Mouse (Mus musculus): ENCODE measurements around the gene Lag3. TPM values are rescaled to one million over a fixed set of nuclear protein-coding genes. Genes with fewer than 3 reads are reported as not detected.

Lag3 gene
- total RNA-seq (2023) = 0.38 and 0.43 TPM in 2 replicates

DNA sequence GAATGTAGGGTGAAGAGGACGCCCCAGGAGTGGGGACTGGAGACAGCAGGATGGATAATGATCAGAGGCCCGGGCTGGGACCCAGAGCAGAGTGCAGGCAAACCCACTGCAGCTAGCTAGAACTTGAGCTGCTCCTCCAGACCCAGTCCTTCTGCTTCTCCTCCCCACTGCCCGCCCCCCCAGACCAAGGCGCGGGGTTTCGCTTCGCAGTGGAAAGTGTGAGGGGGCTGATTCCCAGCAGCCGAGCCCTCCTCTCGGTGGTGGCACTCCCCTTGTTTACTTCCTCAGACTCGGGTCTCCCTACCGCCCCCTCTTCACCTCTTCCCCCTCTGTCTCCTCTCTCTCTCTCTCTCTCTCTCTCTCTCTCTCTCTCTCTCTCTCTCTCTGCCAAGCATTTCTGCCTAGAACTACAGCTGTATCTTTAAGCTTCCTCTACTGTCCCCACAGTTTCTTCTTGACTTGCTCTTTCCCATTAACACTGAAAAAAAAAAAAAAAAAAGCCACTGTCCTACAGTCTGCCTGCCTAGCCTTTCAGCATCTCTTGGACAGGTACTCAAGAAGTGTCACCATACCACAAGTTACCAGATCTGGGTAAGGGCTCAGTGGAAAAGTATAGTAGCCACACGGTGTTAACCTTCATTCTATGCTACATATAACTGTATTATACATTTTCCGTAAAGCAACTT, at the start of gene Lag3:
Lag3 (minus strand) TSS at position 173 of the 686 bp plus-strand sequence.

GRCm38 (mm10) chr6:124930754-124931524, 19.4 kb upstream of the Lag3 start, which contains the start of gene Mlf2:
Gene Mlf2 (plus strand): TSS chr6:124931386.

DNA sequence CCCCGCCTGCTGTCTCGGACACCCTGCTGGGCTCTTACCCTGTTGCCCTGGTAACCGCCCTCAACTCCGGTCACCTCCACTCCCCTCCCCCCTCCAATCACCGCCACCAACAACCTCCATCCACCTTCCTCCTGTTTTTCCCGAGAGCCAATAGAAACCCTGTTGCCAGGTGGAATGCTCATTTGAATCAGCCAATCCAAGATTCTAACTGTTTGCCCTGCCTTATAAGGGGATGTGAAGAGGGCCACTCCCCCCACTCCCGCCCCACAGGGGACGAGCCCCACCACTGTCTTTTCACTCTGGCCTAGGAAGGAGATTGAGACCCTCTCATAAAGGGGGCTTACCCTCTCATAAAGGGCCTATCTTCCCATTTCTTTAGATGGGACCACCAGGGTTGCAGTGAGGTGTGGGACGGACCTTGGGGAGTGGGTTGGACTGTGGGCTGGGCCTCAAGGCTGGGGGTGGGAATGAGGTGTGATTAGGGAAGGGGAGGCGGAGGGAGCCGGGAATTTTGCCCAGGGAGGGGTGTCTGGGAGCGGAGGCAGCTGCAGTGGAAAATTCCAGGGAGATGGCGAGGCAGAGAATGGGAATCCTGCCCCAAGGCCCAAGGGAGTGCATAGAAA, 8.3 kb upstream of the Lag3 start, which contains the start of gene Ptms:
Ptms (minus strand) TSS at position 409 of the 623 bp plus-strand sequence.

DNA sequence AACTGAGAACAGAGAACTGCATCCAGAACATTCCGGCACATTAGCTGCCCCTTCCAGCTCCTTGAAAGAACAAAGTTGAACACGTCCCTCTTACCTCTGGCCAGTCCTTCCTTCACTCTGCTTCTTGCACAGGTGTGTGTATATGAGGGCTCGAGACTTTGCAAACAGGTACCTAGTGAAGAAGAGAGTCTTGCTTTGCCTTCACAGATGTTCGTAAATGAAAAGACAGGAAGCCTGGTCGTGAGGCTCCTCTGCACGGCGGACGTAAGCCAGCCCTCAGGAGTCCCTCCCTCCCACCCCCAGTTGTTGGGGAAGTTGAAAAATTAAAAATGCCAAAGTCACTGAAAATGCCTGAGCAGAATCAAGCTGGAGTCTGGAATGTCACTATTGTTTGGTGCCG, 23.5 kb downstream of the Lag3 start, which contains the start of gene Cd4:
Cd4 (minus strand) TSS at position 236 of the 400 bp plus-strand sequence.

GRCm38 (mm10) chr6:124863658-124864298, 47.7 kb downstream of the Lag3 start, which contains the start of gene Gpr162:
Gene Gpr162 (minus strand): TSS chr6:124863983.

DNA sequence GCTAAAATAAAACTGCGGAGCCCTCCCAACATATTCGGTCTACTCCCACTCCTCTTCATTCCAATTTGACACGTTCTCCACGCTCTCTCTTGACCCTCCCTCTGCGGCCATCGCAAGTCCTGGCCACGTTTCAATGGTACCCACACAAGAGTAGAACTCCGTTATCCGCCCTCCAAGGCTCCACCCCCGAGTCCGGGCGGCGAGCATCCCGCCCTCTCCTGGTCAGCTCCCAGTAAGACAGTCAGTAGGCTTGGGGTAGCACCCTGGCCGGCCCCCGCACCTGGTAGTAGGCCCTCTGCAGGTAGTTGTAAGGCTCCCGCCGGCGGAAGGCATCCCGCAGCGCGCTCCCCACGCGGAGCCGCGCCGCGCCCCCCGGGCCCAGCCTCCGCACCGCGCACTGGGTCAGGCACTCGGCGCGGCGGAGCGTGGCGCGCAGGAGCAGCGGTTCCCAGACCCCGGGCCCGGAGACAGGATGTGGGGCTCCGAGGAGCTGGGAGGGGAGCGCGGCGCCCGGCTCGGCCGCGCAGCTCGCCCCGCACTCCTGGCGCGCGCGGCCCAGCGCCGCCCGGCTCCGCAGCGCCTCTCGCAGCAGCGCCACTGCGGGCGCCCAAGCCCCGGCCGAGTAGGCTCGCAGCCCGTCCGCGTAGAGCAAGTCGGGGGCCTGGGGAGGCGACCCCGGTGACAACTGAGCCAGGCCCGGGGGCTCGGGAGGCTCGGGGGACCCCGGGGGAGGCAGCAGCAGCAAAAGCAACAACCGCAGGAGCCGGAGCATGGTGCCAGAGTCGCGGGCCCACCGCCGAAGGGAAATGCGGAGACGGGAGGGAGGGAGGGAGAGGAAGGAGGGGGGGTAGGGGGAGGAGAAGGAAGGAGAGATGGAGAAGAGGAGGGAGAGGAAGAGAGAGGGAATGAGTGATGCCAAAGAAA, 54.3 kb downstream of the Lag3 start, which contains the start of gene P3h3:
P3h3 (minus strand) TSS at position 837 of the 924 bp plus-strand sequence.

Other genes starting within 250 kb of the Lag3 start
- gene Lpcat3, start 248.7 kb downstream of the Lag3 start, total RNA-seq (2023) = 31.7 and 47.1 TPM in 2 replicates
- 40.5 and 44.4 TPM in 2 replicates for gene Emg1, start 199.5 kb downstream of the Lag3 start, total RNA-seq (2023)
- 91.6 and 94.2 TPM in 2 replicates for gene Phb2, start 199.4 kb downstream of the Lag3 start, total RNA-seq (2023)
- gene Ptpn6, start 173.0 kb downstream of the Lag3 start, total RNA-seq (2023) = 332 and 353 TPM in 2 replicates
- 89.2 and 97.3 TPM in 2 replicates for gene Grcc10, start 170.3 kb downstream of the Lag3 start, total RNA-seq (2023)
- not detected in 2 replicates for gene Gm45234, start 155.7 kb downstream of the Lag3 start, total RNA-seq (2023)
- gene Atn1, start 155.2 kb downstream of the Lag3 start, total RNA-seq (2023) = 39.2 and 39.7 TPM in 2 replicates
- not detected in 2 replicates for gene Eno2, start 142.0 kb downstream of the Lag3 start, total RNA-seq (2023)
- gene Lrrc23, start 132.0 kb downstream of the Lag3 start, total RNA-seq (2023) = not detected in 2 replicates
- 17.6 and 18.8 TPM in 2 replicates for gene Spsb2, start 103.0 kb downstream of the Lag3 start, total RNA-seq (2023)
- gene Tpi1, start 97.4 kb downstream of the Lag3 start, total RNA-seq (2023) = 109 and 115 TPM in 2 replicates
- gene Usp5, start 82.2 kb downstream of the Lag3 start, total RNA-seq (2023) = 41.6 and 56.4 TPM in 2 replicates
- 41.2 and 59.0 TPM in 2 replicates for gene Cdca3, start 82.2 kb downstream of the Lag3 start, total RNA-seq (2023)
- not detected in 2 replicates for gene Gnb3, start 71.4 kb downstream of the Lag3 start, total RNA-seq (2023)
- gene P3h3, start 54.0 kb downstream of the Lag3 start, total RNA-seq (2023) = 0.36 and 0.76 TPM in 2 replicates
- gene Gpr162, start 47.7 kb downstream of the Lag3 start, total RNA-seq (2023) = not detected in 2 replicates
- 0.88 TPM in 1 of 2 replicates, not detected in the other for gene Cd4, start 23.5 kb downstream of the Lag3 start, total RNA-seq (2023)
- 108 and 127 TPM in 2 replicates for gene Ptms, start 8.4 kb upstream of the Lag3 start, total RNA-seq (2023)
- 82.7 and 86.2 TPM in 2 replicates for gene Mlf2, start 19.7 kb upstream of the Lag3 start, total RNA-seq (2023)
- 15.5 and 17.7 TPM in 2 replicates for gene Cops7a, start 53.8 kb upstream of the Lag3 start, total RNA-seq (2023)
- gene Pianp, start 85.0 kb upstream of the Lag3 start, total RNA-seq (2023) = not detected in 2 replicates
- 86.5 and 92.3 TPM in 2 replicates for gene Zfp384, start 97.4 kb upstream of the Lag3 start, total RNA-seq (2023)
- 87.7 and 100 TPM in 2 replicates for gene Ing4, start 128.1 kb upstream of the Lag3 start, total RNA-seq (2023)
- gene Acrbp, start 138.0 kb upstream of the Lag3 start, total RNA-seq (2023) = 7.1 and 8.5 TPM in 2 replicates
- gene Lpar5, start 156.2 kb upstream of the Lag3 start, total RNA-seq (2023) = 5.1 and 6.8 TPM in 2 replicates
- gene Chd4, start 184.3 kb upstream of the Lag3 start, total RNA-seq (2023) = 185 and 239 TPM in 2 replicates
- gene Nop2, start 220.2 kb upstream of the Lag3 start, total RNA-seq (2023) = 13.5 and 20.0 TPM in 2 replicates
- gene Iffo1, start 233.5 kb upstream of the Lag3 start, total RNA-seq (2023) = 24.7 and 34.6 TPM in 2 replicates